Mouse (Mus musculus): ENCODE measurements around the gene Nckap5. TPM values are rescaled to one million over a fixed set of nuclear protein-coding genes. Genes with fewer than 3 reads are reported as not detected.

Nckap5 gene
- polyA plus RNA-seq, 1 experiment from 2014 or later = 17.8 TPM

DNA sequence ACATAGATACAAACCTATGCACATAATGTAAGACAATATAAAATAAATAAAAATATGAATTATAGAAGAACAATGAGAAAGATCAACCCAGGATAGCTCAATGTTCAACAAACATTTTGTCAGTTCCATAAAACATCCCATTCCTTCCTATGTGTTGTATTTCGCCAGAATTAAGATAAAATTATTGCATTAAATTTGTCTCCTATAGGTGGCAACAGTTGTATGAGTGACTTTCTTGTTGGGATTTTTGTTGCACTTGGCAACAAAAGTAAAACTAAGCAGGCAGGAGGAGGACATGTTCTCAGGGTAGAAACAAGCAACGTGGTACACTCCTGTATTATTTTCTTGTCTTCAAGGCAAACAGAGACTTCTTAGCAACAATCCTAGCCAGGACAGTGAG is 907.5 kb downstream of the Nckap5 start:
- H3K9me3 ChIP-seq = peaks cover 11% of the 10 kb centered on the region; the same call in 1 of the 2 replicates
- H3K36me3 ChIP-seq = no peaks in the 10 kb centered on the region
- no peak overlapping the region for H3K9ac ChIP-seq (replicated peaks)
- H3K4me3 ChIP-seq = no peak overlapping the region
- 82% methylated on average over 2 of the region's 2 CpGs for WGBS
- H3K4me2 ChIP-seq (replicated peaks) = no peak overlapping the region
- no peak for ATAC-seq (ENCODE audit: low FRiP score, low read depth)
- H3K27me3 ChIP-seq = no peaks in the 10 kb centered on the region
- H3K4me1 ChIP-seq = no peaks in the 10 kb centered on the region
- H3K27ac ChIP-seq (replicated peaks) = no peak overlapping the region

DNA sequence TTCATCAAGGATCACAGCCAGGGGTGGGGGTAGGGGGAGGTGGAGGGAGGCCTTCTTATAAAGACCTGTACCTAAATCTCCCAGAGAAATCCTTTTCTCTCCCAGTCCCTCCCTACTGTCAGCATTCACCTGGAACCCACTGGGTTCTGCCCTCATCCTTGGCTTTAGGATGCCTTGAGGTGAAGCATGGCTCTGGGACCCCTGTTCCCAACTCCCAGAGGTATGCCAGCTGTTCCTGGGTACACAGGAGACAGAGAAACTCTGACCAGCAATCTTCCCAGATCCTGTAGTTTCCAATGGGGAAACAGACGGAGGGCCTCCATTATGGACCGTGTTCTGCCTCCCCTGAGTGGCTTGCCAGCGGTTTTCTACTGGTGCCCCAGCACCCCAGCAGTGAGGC is 909.9 kb downstream of the Nckap5 start:
- WGBS = 95% methylated on average over 3 of the region's 3 CpGs
- H3K9me3 ChIP-seq = peaks cover 11% of the 10 kb centered on the region; the same call in 1 of the 2 replicates
- no peaks in the 10 kb centered on the region for H3K4me1 ChIP-seq
- H3K9ac ChIP-seq (replicated peaks) = no peak overlapping the region
- no peaks in the 10 kb centered on the region; the same call in 1 of the 2 replicates for H3K27me3 ChIP-seq
- no peak for ATAC-seq (ENCODE audit: low FRiP score, low read depth)
- H3K27ac ChIP-seq (replicated peaks) = no peak overlapping the region
- H3K36me3 ChIP-seq = no peaks in the 10 kb centered on the region
- no peak overlapping the region for H3K4me2 ChIP-seq (replicated peaks)
- no peak overlapping the region for H3K4me3 ChIP-seq

DNA sequence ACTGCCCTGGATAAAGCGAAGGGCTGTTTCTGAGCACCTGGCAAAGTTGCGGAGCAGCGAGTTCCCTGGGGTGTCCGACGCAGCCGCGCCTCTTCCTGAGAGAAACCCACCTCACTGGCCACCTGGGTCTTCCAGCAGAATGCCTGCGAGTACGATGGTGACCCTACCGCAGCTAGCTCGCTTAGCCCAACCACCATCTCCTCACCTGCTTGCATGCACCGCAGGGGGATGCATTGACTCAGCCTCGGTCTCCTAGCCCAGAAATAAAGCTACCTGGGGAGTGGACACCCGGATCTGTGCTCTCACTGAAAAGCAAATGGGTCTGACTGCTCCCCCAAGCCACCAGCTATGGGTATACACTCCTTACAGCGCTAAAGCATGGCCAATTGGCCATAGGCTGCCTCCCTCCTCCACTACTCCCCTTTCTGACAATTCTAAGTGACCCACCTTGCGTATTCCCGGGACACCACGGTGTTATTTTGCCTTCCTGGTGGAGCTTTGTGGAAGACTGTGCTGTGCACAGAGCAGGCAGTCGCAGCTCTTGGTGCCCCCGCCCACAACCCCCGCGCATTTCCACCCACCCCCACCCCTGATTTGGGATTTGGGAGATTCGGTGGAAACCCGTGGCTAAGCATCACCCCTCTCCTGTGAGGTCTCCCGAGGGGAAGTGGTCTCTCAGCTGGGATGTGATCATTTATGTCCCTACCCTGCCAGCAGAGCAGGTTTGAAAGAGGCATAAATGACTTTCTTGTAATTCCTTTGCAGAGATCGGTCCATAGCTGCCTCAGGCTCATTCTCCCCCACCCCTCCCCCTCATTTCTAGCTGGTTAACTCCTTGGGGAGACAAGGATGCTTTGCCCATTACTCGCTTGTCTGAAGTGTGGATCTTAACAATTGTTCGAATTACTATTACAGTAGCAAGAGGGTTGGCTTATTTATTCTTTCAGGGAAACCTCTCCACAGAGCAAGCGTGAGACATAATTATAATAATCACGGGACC is 917.7 kb downstream of the Nckap5 start, which contains the start of gene Lypd1:
Gene Lypd1, minus strand, starts transcription at position 501 of the 1,000 bp plus-strand sequence.
- Histone ChIP-seq H3K27ac (replicated peaks) (no peak within 1 kb of the TSS), H3K4me2 (replicated peaks) (peak within 1 kb of the TSS; percentile 99), H3K36me3 (no peaks in the 10 kb centered on the region), H3K9me3 (no peaks in the 10 kb centered on the region), H3K27me3 (peaks cover 38% of the 10 kb centered on the region), H3K4me1 (peaks cover 31% of the 10 kb centered on the region), H3K4me3 (peak within 1 kb of the TSS; percentile 57), H3K9ac (replicated peaks) (peak within 1 kb of the TSS; percentile 68)
- WGBS = 4% methylated on average over 30 of the region's 30 CpGs
- peak; percentile 33; the same call in 1 of the 2 replicates for ATAC-seq (ENCODE audit: low FRiP score, low read depth)

DNA sequence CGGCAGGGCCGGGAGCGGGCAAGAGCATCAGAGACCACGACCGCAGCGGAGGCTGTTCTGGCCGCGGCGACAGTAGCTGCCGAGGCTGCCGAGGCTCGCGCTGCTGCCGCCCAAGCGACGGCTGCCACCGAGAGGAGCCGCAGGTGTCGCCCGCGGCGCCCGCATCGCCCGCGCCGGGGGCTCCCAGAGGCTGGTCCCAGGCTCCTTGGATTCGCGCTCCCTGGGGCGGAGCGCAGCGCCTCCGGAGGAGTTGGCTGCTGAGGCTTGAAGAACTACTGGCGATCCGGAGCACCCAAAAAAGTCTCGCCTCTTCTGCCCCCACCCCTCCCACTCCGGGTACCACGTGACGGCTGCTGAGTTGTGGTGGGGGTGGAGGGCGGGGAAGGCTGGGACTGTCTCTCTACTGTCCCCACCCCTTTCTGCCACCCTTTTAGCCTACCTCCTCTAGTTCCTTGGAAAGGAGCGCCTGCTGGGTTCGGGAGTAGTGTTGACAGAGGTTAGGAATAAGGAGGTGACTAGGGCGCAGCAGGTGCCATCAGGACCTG is 918.6 kb downstream of the Nckap5 start:
- Histone ChIP-seq H3K4me3 (peak overlapping the region; percentile 57), H3K27ac (replicated peaks) (0 out of 2 replicates have a peak overlapping the region, but pooled peaks have one; percentile 46), H3K36me3 (no peaks in the 10 kb centered on the region), H3K27me3 (peaks cover 38% of the 10 kb centered on the region), H3K4me1 (peaks cover 31% of the 10 kb centered on the region), H3K4me2 (replicated peaks) (peak overlapping the region; percentile 99), H3K9me3 (no peaks in the 10 kb centered on the region), H3K9ac (replicated peaks) (peak overlapping the region; percentile 68)
- 0% methylated on average over 43 of the region's 43 CpGs for WGBS
- ATAC-seq (ENCODE audit: low FRiP score, low read depth) = peak; percentile 61

DNA sequence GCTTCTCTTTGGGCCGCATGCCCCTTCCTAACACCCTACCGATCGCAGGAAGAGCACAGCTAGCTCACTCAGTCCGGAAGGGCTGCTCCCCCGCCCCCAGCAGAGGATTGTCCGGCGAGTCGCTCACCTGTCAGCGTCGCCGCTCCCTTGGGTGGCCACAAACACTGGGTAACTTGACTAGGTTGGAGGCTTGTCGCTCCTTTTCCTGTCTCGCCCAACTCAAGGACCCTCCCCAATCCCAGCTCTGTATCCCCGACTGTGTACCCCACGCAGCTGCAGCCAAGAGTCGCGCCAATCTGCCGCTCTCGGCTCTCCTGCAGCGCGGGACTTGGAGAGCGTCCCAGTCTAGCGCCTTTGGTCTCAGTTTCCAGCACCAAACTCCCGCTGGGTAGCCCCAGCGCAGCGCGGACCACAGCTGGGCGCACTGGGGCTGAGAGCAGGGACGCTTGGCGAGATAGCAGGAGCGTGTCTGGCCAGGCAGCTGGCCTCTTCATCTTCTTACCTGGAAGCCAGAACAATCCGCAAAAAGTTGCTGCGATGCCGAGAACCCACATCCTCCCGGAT is 919.2 kb downstream of the Nckap5 start:
- 0 out of 2 replicates have a peak overlapping the region, but pooled peaks have one; percentile 46 for H3K27ac ChIP-seq (replicated peaks)
- WGBS = under 1% methylated on average over 35 of the region's 35 CpGs
- no peaks in the 10 kb centered on the region for H3K36me3 ChIP-seq
- peaks cover 38% of the 10 kb centered on the region for H3K27me3 ChIP-seq
- ATAC-seq (ENCODE audit: low FRiP score, low read depth) = peak; percentile 52
- peak overlapping the region; percentile 68 for H3K9ac ChIP-seq (replicated peaks)
- peak overlapping the region; percentile 57 for H3K4me3 ChIP-seq
- peak overlapping the region; percentile 99 for H3K4me2 ChIP-seq (replicated peaks)
- H3K9me3 ChIP-seq = no peaks in the 10 kb centered on the region
- peaks cover 31% of the 10 kb centered on the region for H3K4me1 ChIP-seq

DNA sequence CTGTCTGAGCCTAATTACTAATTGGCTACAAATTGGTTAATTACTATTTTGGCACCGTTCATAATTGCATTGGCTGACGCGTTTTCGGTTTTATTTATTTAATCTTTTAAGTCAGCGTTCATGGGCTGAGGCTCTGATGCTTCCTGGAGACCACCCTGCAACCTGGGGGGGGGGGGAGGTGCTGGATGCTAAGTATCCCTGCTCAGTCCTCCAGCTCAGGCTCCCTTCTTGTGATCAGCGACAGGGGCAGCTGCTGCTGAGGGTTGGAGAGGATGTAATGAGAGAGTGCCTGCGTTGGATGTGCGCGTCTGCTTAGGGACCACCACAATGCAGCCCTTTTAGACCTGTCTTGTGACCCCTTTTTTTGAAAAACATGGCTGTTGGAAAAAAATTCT is 919.7 kb downstream of the Nckap5 start:
- H3K4me3 ChIP-seq = peak overlapping the region; percentile 57
- H3K9me3 ChIP-seq = no peaks in the 10 kb centered on the region
- peaks cover 31% of the 10 kb centered on the region for H3K4me1 ChIP-seq
- no peak overlapping the region for H3K27ac ChIP-seq (replicated peaks)
- 3% methylated on average over 9 of the region's 9 CpGs for WGBS
- peak overlapping the region; percentile 68; the same call in 1 of the 2 replicates for H3K9ac ChIP-seq (replicated peaks)
- peak; percentile 58 for ATAC-seq (ENCODE audit: low FRiP score, low read depth)
- H3K36me3 ChIP-seq = no peaks in the 10 kb centered on the region
- peaks cover 38% of the 10 kb centered on the region for H3K27me3 ChIP-seq
- H3K4me2 ChIP-seq (replicated peaks) = peak overlapping the region; percentile 99

DNA sequence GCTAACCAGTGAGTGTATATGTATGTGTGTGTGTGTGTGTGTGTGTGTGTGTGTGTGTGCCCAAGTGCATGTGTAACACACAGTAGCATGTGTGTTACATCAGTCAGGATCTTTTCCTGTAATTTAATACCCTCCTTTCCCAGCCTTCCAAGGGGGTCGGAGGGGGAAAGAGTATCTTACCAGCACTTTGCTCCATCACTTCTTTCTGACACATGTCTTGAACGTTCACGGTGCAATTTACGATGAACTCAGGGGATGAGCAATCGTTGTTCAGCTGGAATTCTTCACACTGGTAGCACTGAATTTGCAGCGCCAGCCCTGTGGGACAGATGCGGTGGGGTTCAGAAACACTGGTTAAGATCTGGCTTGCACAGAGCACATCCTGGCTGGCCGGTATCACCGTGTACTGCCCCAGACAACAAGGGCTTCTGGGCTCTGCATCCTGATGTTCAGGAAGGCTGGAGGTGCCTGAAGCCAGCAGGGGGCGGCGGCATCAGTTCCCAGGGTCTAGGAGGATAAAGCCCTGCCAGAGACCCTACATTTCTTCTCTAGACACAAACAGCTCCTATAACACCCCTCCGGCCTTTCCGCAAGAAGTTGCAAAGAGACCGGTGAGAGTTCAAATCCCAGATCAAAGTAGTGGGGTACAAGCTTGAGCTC is 920.3 kb downstream of the Nckap5 start:
- Histone ChIP-seq H3K9ac (replicated peaks) (no peak overlapping the region), H3K4me3 (peak overlapping the region; percentile 57), H3K4me1 (peaks cover 31% of the 10 kb centered on the region), H3K27ac (replicated peaks) (no peak overlapping the region), H3K4me2 (replicated peaks) (peak overlapping the region; percentile 99), H3K36me3 (no peaks in the 10 kb centered on the region), H3K27me3 (peaks cover 38% of the 10 kb centered on the region), H3K9me3 (no peaks in the 10 kb centered on the region)
- ATAC-seq (ENCODE audit: low FRiP score, low read depth) = peak; percentile 42; the same call in 1 of the 2 replicates
- WGBS = 17% methylated on average over 14 of the region's 14 CpGs

DNA sequence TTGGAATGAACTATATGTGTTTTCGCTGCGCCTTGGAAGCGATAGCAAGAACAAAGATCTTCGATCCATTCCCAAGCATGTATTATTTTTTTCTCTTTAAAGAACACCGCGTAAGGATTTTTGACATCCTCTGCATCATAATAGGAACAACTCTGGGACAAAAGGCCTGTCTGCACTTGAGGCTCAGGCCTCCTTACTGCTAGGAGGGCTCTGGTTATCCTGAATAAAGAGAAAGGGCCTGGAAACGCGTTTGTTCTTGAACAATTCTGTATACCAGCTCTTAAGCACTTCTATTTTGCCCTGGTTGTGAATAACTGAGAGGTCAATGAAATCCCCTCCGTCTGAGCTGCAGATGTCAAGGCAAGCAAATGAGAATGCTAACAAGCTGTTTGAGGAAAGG is 937.4 kb downstream of the Nckap5 start:
- H3K27me3 ChIP-seq = peaks cover 4% of the 10 kb centered on the region; the same call in 1 of the 2 replicates
- peak; percentile 64 for ATAC-seq (ENCODE audit: low FRiP score, low read depth)
- H3K4me2 ChIP-seq (replicated peaks) = 0 out of 2 replicates have a peak overlapping the region, but pooled peaks have one; percentile 3
- no peak overlapping the region for H3K4me3 ChIP-seq
- 23% methylated on average over 9 of the region's 9 CpGs for WGBS
- no peak overlapping the region for H3K9ac ChIP-seq (replicated peaks)
- peak overlapping the region; percentile 64 for H3K27ac ChIP-seq (replicated peaks)
- no peaks in the 10 kb centered on the region for H3K36me3 ChIP-seq
- no peaks in the 10 kb centered on the region for H3K9me3 ChIP-seq
- H3K4me1 ChIP-seq = peaks cover 10% of the 10 kb centered on the region

DNA sequence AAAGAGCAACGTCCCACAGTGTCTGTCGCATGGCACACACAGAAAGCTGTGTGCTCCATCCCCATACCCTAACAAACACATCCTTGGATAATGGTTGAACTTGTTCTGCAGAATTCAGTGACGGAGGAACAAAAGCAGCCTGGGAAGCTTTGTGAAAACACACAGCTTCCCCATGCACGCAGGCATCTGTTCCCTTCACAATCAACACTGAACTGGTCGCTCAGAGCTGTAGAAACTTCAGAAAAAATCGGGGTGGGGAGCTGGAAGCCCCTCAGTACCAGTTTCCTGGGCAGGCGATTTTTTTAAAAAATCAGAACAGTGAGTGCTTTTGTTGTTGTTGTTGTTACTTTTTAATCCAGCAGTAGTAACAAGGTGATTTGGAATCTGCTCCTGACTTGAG is 960.5 kb downstream of the Nckap5 start:
- peak; percentile 38; the same call in 1 of the 2 replicates for ATAC-seq (ENCODE audit: low FRiP score, low read depth)
- WGBS = 27% methylated on average over 7 of the region's 7 CpGs
- H3K27ac ChIP-seq (replicated peaks) = no peak overlapping the region

More for the DNA sequence above, 960.5 kb downstream of the Nckap5 start:
- Histone ChIP-seq H3K36me3 (no peaks in the 10 kb centered on the region), H3K4me1 (peaks cover 13% of the 10 kb centered on the region), H3K9ac (replicated peaks) (no peak overlapping the region), H3K9me3 (no peaks in the 10 kb centered on the region), H3K4me2 (replicated peaks) (no peak overlapping the region; the same call in 1 of the 2 replicates), H3K27me3 (no peaks in the 10 kb centered on the region), H3K4me3 (no peak overlapping the region)
